Mouse (Mus musculus) testis, adult 2 months (tissue): ENCODE results near the gene Brap.

ENCODE experiments used
- CTCF ChIP-seq: fragments of 200-500 bp; IDR thresholded peaks from 2 replicates; pipeline ENCODE4 v1.5.1; 2012; ENCODE audit warnings: low read depth, mild to moderate bottlenecking, inconsistent platforms, low read length, moderate library complexity; ENCODE audit not compliant: control insufficient read depth, insufficient read depth, insufficient replicate concordance
- POLR2A ChIP-seq: fragments of 200-500 bp; IDR thresholded peaks from 2 replicates; pipeline ENCODE4 v1.6.1; 2012; ENCODE audit warnings: low read depth, mild to moderate bottlenecking, inconsistent platforms, low read length, moderate library complexity; ENCODE audit not compliant: control insufficient read depth

DNA sequence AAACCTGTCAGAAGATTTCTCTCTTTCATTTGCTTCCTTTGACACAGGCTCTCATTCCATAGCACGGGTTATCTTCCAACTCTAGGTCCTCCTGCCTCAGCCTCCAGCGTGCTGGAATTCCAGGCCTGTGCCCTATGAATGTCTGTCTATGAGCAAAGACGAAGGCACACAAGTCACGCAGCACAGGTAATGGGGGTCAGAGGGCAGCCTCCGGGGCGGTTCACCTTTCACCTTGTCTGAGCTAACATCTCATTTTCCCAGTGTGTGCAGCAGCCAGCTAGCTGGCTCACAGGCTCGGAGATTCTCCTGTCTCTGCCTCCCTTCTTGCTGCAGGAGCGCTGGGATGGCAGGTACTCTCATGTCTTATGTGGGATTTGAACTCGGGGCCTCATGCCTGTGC lies 20.8 kb upstream of the Brap start:
- TF ChIP-seq POLR2A = no peak
- no peak for TF ChIP-seq CTCF
